Mouse (Mus musculus): ENCODE measurements at regions not wholly inside any gene's neighbourhood (a gene's known extent, or its start where the extent isn't known, plus 50 kb on each side); places are given as distances from the start of the nearest gene placed in this dataset.

GRCm38 (mm10) chr1:189115914-189116313 is 108.3 kb upstream of the Kctd3 start:
- H3K27ac ChIP-seq (ENCODE audit: low read depth) = peak overlapping the region; percentile 48; the same call in 1 of the 2 replicates
- DNase-seq (peak; percentile 49), ATAC-seq (ENCODE audit: insufficient read depth) (no peak)
- WGBS = 53% methylated on average over 8 of the region's 8 CpGs
- H3K9ac ChIP-seq = no peak overlapping the region
- no peaks in the 10 kb centered on the region for H3K9me3 ChIP-seq (ENCODE audit: low read depth, low read length)
- no peaks in the 10 kb centered on the region for H3K36me3 ChIP-seq (ENCODE audit: insufficient read depth)
- no peaks in the 10 kb centered on the region for H3K27me3 ChIP-seq (ENCODE audit: insufficient read depth, low read length)
- no peak overlapping the region for H3K4me3 ChIP-seq (ENCODE audit: low read depth, low read length)
- H3K4me1 ChIP-seq (ENCODE audit: insufficient read depth) = no peaks in the 10 kb centered on the region
- H3K4me2 ChIP-seq = no peak overlapping the region
- no peak for TF ChIP-seq CTCF (IDR thresholded peaks at IDR 0.05; ENCODE audit: low read depth)

- DNase-seq = no peak
- TF ChIP-seq CTCF (IDR thresholded peaks at IDR 0.05; ENCODE audit: low read depth) = 0 out of 2 replicates have a peak, but pooled peaks have one; percentile 16
- no peak for ATAC-seq (ENCODE audit: insufficient read depth)
Observed at GRCm38 (mm10) chr1:189115279-189115678, 107.6 kb upstream of the Kctd3 start.

GRCm38 (mm10) chr1:189108260-189109035 is 100.8 kb upstream of the Kctd3 start:
- peak; percentile 87 for DNase-seq
- TF ChIP-seq CTCF (IDR thresholded peaks at IDR 0.05; ENCODE audit: low read depth) = no peak
- 37% methylated on average over 8 of the region's 8 CpGs for WGBS
- no peaks in the 10 kb centered on the region for H3K27me3 ChIP-seq (ENCODE audit: insufficient read depth, low read length)
- no peaks in the 10 kb centered on the region for H3K36me3 ChIP-seq (ENCODE audit: insufficient read depth)
- peak overlapping the region; percentile 23 for H3K4me2 ChIP-seq
- H3K4me1 ChIP-seq (ENCODE audit: insufficient read depth) = peaks cover 6% of the 10 kb centered on the region
- no peaks in the 10 kb centered on the region for H3K9me3 ChIP-seq (ENCODE audit: low read depth, low read length)
- peak overlapping the region; percentile 72 for H3K27ac ChIP-seq (ENCODE audit: low read depth)
- peak; percentile 90 for ATAC-seq (ENCODE audit: insufficient read depth)
- H3K4me3 ChIP-seq (ENCODE audit: low read depth, low read length) = no peak overlapping the region
- H3K9ac ChIP-seq = no peak overlapping the region

More at GRCm38 (mm10) chr1:189115279-189115678, 107.6 kb upstream of the Kctd3 start:
- Histone ChIP-seq H3K27me3 (ENCODE audit: insufficient read depth, low read length) (no peaks in the 10 kb centered on the region), H3K4me1 (ENCODE audit: insufficient read depth) (no peaks in the 10 kb centered on the region), H3K9ac (no peak overlapping the region), H3K27ac (ENCODE audit: low read depth) (no peak overlapping the region), H3K4me3 (ENCODE audit: low read depth, low read length) (no peak overlapping the region), H3K9me3 (ENCODE audit: low read depth, low read length) (no peaks in the 10 kb centered on the region), H3K36me3 (ENCODE audit: insufficient read depth) (no peaks in the 10 kb centered on the region), H3K4me2 (no peak overlapping the region)
- 100% methylated on average over 1 of the region's 1 CpGs for WGBS

GRCm38 (mm10) chr1:189107841-189108240 is 100.2 kb upstream of the Kctd3 start:
- no peak for TF ChIP-seq CTCF (IDR thresholded peaks at IDR 0.05; ENCODE audit: low read depth)
- WGBS = 45% methylated on average over 8 of the region's 8 CpGs
- Histone ChIP-seq H3K27ac (ENCODE audit: low read depth) (peak overlapping the region; percentile 68), H3K4me1 (ENCODE audit: insufficient read depth) (peaks cover 6% of the 10 kb centered on the region), H3K9ac (no peak overlapping the region), H3K4me2 (no peak overlapping the region), H3K9me3 (ENCODE audit: low read depth, low read length) (no peaks in the 10 kb centered on the region), H3K27me3 (ENCODE audit: insufficient read depth, low read length) (no peaks in the 10 kb centered on the region), H3K36me3 (ENCODE audit: insufficient read depth) (no peaks in the 10 kb centered on the region), H3K4me3 (ENCODE audit: low read depth, low read length) (no peak overlapping the region)
- ATAC-seq (ENCODE audit: insufficient read depth) = peak; percentile 74
- DNase-seq = peak; percentile 69

GRCm38 (mm10) chr1:189107156-189107555 is 99.5 kb upstream of the Kctd3 start:
- DNase-seq (peak; percentile 32), ATAC-seq (ENCODE audit: insufficient read depth) (no peak)
- H3K27me3 ChIP-seq (ENCODE audit: insufficient read depth, low read length) = no peaks in the 10 kb centered on the region
- no peak overlapping the region for H3K4me3 ChIP-seq (ENCODE audit: low read depth, low read length)
- H3K4me2 ChIP-seq = no peak overlapping the region
- no peaks in the 10 kb centered on the region for H3K9me3 ChIP-seq (ENCODE audit: low read depth, low read length)
- no peak overlapping the region for H3K27ac ChIP-seq (ENCODE audit: low read depth)
- H3K4me1 ChIP-seq (ENCODE audit: insufficient read depth) = peaks cover 6% of the 10 kb centered on the region
- TF ChIP-seq CTCF (IDR thresholded peaks at IDR 0.05; ENCODE audit: low read depth) = no peak
- WGBS = 82% methylated on average over 3 of the region's 3 CpGs
- H3K9ac ChIP-seq = no peak overlapping the region
- no peaks in the 10 kb centered on the region for H3K36me3 ChIP-seq (ENCODE audit: insufficient read depth)

- H3K36me3 ChIP-seq (ENCODE audit: insufficient read depth) = no peaks in the 10 kb centered on the region
- ATAC-seq (ENCODE audit: insufficient read depth) (no peak), DNase-seq (peak; percentile 23)
- WGBS = 43% methylated on average over 4 of the region's 4 CpGs
- no peaks in the 10 kb centered on the region for H3K27me3 ChIP-seq (ENCODE audit: insufficient read depth, low read length)
- H3K4me2 ChIP-seq = no peak overlapping the region
- H3K9ac ChIP-seq = no peak overlapping the region
- no peaks in the 10 kb centered on the region for H3K9me3 ChIP-seq (ENCODE audit: low read depth, low read length)
- H3K4me1 ChIP-seq (ENCODE audit: insufficient read depth) = peaks cover 6% of the 10 kb centered on the region
- no peak overlapping the region for H3K4me3 ChIP-seq (ENCODE audit: low read depth, low read length)
- no peak for TF ChIP-seq CTCF (IDR thresholded peaks at IDR 0.05; ENCODE audit: low read depth)
- no peak overlapping the region for H3K27ac ChIP-seq (ENCODE audit: low read depth)
Observed at GRCm38 (mm10) chr1:189105276-189105675, 97.6 kb upstream of the Kctd3 start.

GRCm38 (mm10) chr1:189102781-189103180 is 95.1 kb upstream of the Kctd3 start:
- 68% methylated on average over 3 of the region's 3 CpGs for WGBS

More at GRCm38 (mm10) chr1:189102781-189103180, 95.1 kb upstream of the Kctd3 start:
- Histone ChIP-seq H3K9ac (no peak overlapping the region), H3K27ac (ENCODE audit: low read depth) (no peak overlapping the region), H3K9me3 (ENCODE audit: low read depth, low read length) (no peaks in the 10 kb centered on the region), H3K4me1 (ENCODE audit: insufficient read depth) (no peaks in the 10 kb centered on the region), H3K4me2 (no peak overlapping the region), H3K27me3 (ENCODE audit: insufficient read depth, low read length) (no peaks in the 10 kb centered on the region), H3K36me3 (ENCODE audit: insufficient read depth) (no peaks in the 10 kb centered on the region), H3K4me3 (ENCODE audit: low read depth, low read length) (no peak overlapping the region)
- no peak for DNase-seq
- ATAC-seq (ENCODE audit: insufficient read depth) = no peak
- no peak for TF ChIP-seq CTCF (IDR thresholded peaks at IDR 0.05; ENCODE audit: low read depth)

Measured in lung, embryonic 14.5 days (tissue).